Mouse (Mus musculus) heart, embryonic 11.5 days (tissue): Measurements from ENCODE around the gene Samd11. TPM values are rescaled to one million over a fixed set of nuclear protein-coding genes. Genes with fewer than 3 reads are reported as not detected.

Experiments
- ATAC-seq: fragments of 200-750 bp; cut with Nextera tagmentation; replicated peaks from 2 replicates; pipeline ENCODE4 v1.8.0; 2017; ENCODE audit warnings: moderate library complexity; ENCODE audit not compliant: insufficient number of reproducible peaks, low FRiP score, low TSS enrichment
- H3K27ac ChIP-seq: fragments of 300-500 bp; sonication (generic); 2 replicates; pipeline ENCODE4 v1.5.1; 2014; ENCODE audit warnings: mild to moderate bottlenecking, low read depth, low read length
- H3K27me3 ChIP-seq: fragments of 300-500 bp; sonication (generic); 2 replicates; pipeline ENCODE4 v1.6.1; 2014; ENCODE audit warnings: mild to moderate bottlenecking, low read length, mixed read lengths; ENCODE audit not compliant: control insufficient read depth, insufficient read depth
- H3K36me3 ChIP-seq: fragments of 300-500 bp; sonication (generic); 2 replicates; pipeline ENCODE4 v1.6.1; 2014; ENCODE audit warnings: mild to moderate bottlenecking, low read length, moderate library complexity, mixed read lengths; ENCODE audit not compliant: control insufficient read depth, insufficient read depth
- H3K4me1 ChIP-seq: fragments of 300-500 bp; sonication (generic); 2 replicates; pipeline ENCODE4 v1.6.1; 2014; ENCODE audit warnings: low read length; ENCODE audit not compliant: control insufficient read depth, insufficient read depth
- H3K4me2 ChIP-seq: fragments of 300-500 bp; sonication (generic); 2 replicates; pipeline ENCODE4 v1.6.1; 2014; ENCODE audit warnings: mild to moderate bottlenecking, moderate library complexity
- H3K4me3 ChIP-seq: fragments of 300-500 bp; sonication (generic); 2 replicates; pipeline ENCODE4 v1.5.1; 2014; ENCODE audit warnings: low read depth, low read length
- H3K9ac ChIP-seq: fragments of 300-500 bp; sonication (generic); 2 replicates; pipeline ENCODE4 v1.6.1; 2014; ENCODE audit warnings: mild to moderate bottlenecking, low read depth, low read length, moderate library complexity
- H3K9me3 ChIP-seq: fragments of 300-500 bp; sonication (generic); replicated peaks from 2 replicates; pipeline ENCODE4 v1.6.1; 2016; ENCODE audit warnings: low read length; ENCODE audit not compliant: control insufficient read depth
- WGBS: fragments of 180-500 bp; shearing (Covaris S2); extraction: QIAGEN DNeasy Blood & Tissue Kit; methylation state at CpG from one replicate; pipeline ENCODE4 v1.1.7; 2014; ENCODE audit not compliant: insufficient replicate concordance; 5-methylcytosine and 5-hydroxymethylcytosine counted together
- polyA plus RNA-seq: library from polyadenylated mRNA; unstranded; fragments of >200 nt; fragmentation: Nextera tagmentation; extraction: Ambion mirVana; gene quantifications from 2 replicates; pipeline ENCODE4 v1.2.1, GENCODE M21; 2014

Samd11 gene
- polyA plus RNA-seq, 1 experiment from 2014 or later: 4.3 TPM

- Histone ChIP-seq H3K27me3 (no peaks in the 10 kb centered on the region), H3K9ac (no peak overlapping the region), H3K4me1 (peaks cover 7% of the 10 kb centered on the region), H3K4me3 (no peak overlapping the region), H3K27ac (no peak overlapping the region), H3K4me2 (no peak overlapping the region), H3K36me3 (no peaks in the 10 kb centered on the region), H3K9me3 (no peaks in the 10 kb centered on the region)
- no peak for ATAC-seq
- WGBS: 70% methylated on average over 16 of the region's 16 CpGs
Observed at GRCm38 (mm10) chr4:156217838-156218237, 37.6 kb downstream of the Samd11 start.

GRCm38 (mm10) chr4:156217022-156217669 lies 38.3 kb downstream of the Samd11 start:
- Histone ChIP-seq H3K4me2 (no peak overlapping the region), H3K27me3 (no peaks in the 10 kb centered on the region), H3K4me1 (peaks cover 7% of the 10 kb centered on the region), H3K9ac (peak overlapping the region; percentile 28; the same call in 1 of the 2 replicates), H3K4me3 (no peak overlapping the region), H3K9me3 (no peaks in the 10 kb centered on the region), H3K36me3 (no peaks in the 10 kb centered on the region), H3K27ac (no peak overlapping the region)
- WGBS: 65% methylated on average over 16 of the region's 16 CpGs
- ATAC-seq: peak; percentile 52; the same call in 1 of the 2 replicates

GRCm38 (mm10) chr4:156216196-156216595 lies 39.3 kb downstream of the Samd11 start:
- 85% methylated on average over 2 of the region's 2 CpGs for WGBS
- ATAC-seq: no peak
- no peak overlapping the region for H3K27ac ChIP-seq

GRCm38 (mm10) chr4:156215649-156216048 lies 39.8 kb downstream of the Samd11 start, which contains the start of gene Perm1:
Gene Perm1 (plus strand): TSS chr4:156215868.
- Histone ChIP-seq H3K9me3 (no peaks in the 10 kb centered on the region), H3K4me2 (no peak within 1 kb of the TSS), H3K27me3 (no peaks in the 10 kb centered on the region), H3K4me1 (peaks cover 7% of the 10 kb centered on the region), H3K4me3 (no peak within 1 kb of the TSS), H3K36me3 (no peaks in the 10 kb centered on the region), H3K27ac (no peak within 1 kb of the TSS), H3K9ac (no peak within 1 kb of the TSS)
- WGBS: 63% methylated on average over 4 of the region's 4 CpGs
- no peak for ATAC-seq

More at GRCm38 (mm10) chr4:156216196-156216595, 39.3 kb downstream of the Samd11 start:
- no peaks in the 10 kb centered on the region for H3K36me3 ChIP-seq
- H3K4me1 ChIP-seq: peaks cover 7% of the 10 kb centered on the region
- H3K9ac ChIP-seq: no peak overlapping the region
- no peaks in the 10 kb centered on the region for H3K27me3 ChIP-seq
- no peaks in the 10 kb centered on the region for H3K9me3 ChIP-seq
- H3K4me2 ChIP-seq: no peak overlapping the region
- no peak overlapping the region for H3K4me3 ChIP-seq

GRCm38 (mm10) chr4:156213134-156213533 lies 42.3 kb downstream of the Samd11 start:
- H3K4me2 ChIP-seq: no peak overlapping the region

GRCm38 (mm10) chr4:156209963-156210635 lies 45.4 kb downstream of the Samd11 start:
- Histone ChIP-seq H3K4me1 (no peaks in the 10 kb centered on the region), H3K4me3 (no peak overlapping the region), H3K36me3 (no peaks in the 10 kb centered on the region), H3K9me3 (no peaks in the 10 kb centered on the region), H3K27me3 (no peaks in the 10 kb centered on the region; the same call in 1 of the 2 replicates), H3K27ac (no peak overlapping the region), H3K9ac (no peak overlapping the region), H3K4me2 (no peak overlapping the region)
- ATAC-seq: no peak
- WGBS: 62% methylated on average over 13 of the region's 13 CpGs

More at GRCm38 (mm10) chr4:156213134-156213533, 42.3 kb downstream of the Samd11 start:
- peaks cover 7% of the 10 kb centered on the region for H3K4me1 ChIP-seq
- WGBS: 88% methylated on average over 13 of the region's 13 CpGs
- H3K9me3 ChIP-seq: no peaks in the 10 kb centered on the region
- H3K9ac ChIP-seq: no peak overlapping the region
- H3K36me3 ChIP-seq: no peaks in the 10 kb centered on the region
- no peak for ATAC-seq
- H3K27ac ChIP-seq: no peak overlapping the region
- H3K4me3 ChIP-seq: no peak overlapping the region
- H3K27me3 ChIP-seq: no peaks in the 10 kb centered on the region

- Histone ChIP-seq H3K27me3 (peaks cover 9% of the 10 kb centered on the region; the same call in 1 of the 2 replicates), H3K36me3 (no peaks in the 10 kb centered on the region), H3K9ac (no peak overlapping the region), H3K4me3 (no peak overlapping the region), H3K9me3 (no peaks in the 10 kb centered on the region), H3K27ac (no peak overlapping the region), H3K4me1 (0 out of 2 replicates have a peak, but pooled peaks cover 3% of the 10 kb centered on the region), H3K4me2 (no peak overlapping the region)
- 88% methylated on average over 4 of the region's 4 CpGs for WGBS
- no peak for ATAC-seq
Observed at GRCm38 (mm10) chr4:156208872-156209271, 46.6 kb downstream of the Samd11 start.

GRCm38 (mm10) chr4:156203413-156204131 lies 51.9 kb downstream of the Samd11 start:
- Histone ChIP-seq H3K9ac (peak overlapping the region; percentile 81), H3K4me2 (peak overlapping the region; percentile 98), H3K27me3 (peaks cover 15% of the 10 kb centered on the region), H3K4me3 (peak overlapping the region; percentile 67), H3K36me3 (no peaks in the 10 kb centered on the region), H3K9me3 (no peaks in the 10 kb centered on the region), H3K27ac (peak overlapping the region; percentile 84), H3K4me1 (peaks cover 18% of the 10 kb centered on the region)
- WGBS: under 1% methylated on average over 49 of the region's 49 CpGs
- 0 out of 2 replicates have a peak, but pooled peaks have one; percentile 16 for ATAC-seq
